Mouse (Mus musculus) Patski (cell line): Measurements from ENCODE around the gene Catsperg2. TPM values are rescaled to one million over a fixed set of nuclear protein-coding genes. Genes with fewer than 3 reads are reported as not detected.
"Not testable (repeated sequence)": the region's sequence is repeated elsewhere in the genome, so short reads cannot be mapped to it uniquely, and the experiment has no call there.

ENCODE experiments used
- ATAC-seq: fragments of 100-300 bp; one replicate; pipeline ENCODE4 v1.8.0; 2021
- CTCF ChIA-PET: fragments of 350-600 bp; sonication (Branson Sonifier 250); formaldehyde crosslinking; loops from one replicate; lab custom pipeline; 2022; ENCODE audit warnings: inconsistent platforms; lab: Charles Lee
- POLR2A ChIA-PET: fragments of 350-600 bp; sonication (Branson Sonifier 250); formaldehyde crosslinking; loops from one replicate; lab custom pipeline; 2022; ENCODE audit warnings: antibody characterized with exemption, inconsistent platforms; lab: Charles Lee
- DNase-seq: peaks from one replicate; pipeline ENCODE4 v3.0.0-alpha.2; 2011; ENCODE audit warnings: low read depth, low spot score
- H3K27me3 ChIP-seq: fragments of 371-371 bp; one replicate; pipeline ENCODE4 v1.5.1; 2021
- CTCF ChIP-seq: fragments of 100-300 bp; IDR thresholded peaks from one replicate; pipeline ENCODE4 v1.5.1; 2021
- in situ Hi-C: fragments of 300-500 bp; cut with MboI; formaldehyde crosslinking; loops from 3 replicates; pipeline ENCODE4 v1.11.1; 2018; ENCODE audit warnings: low pct_unique_long_range_greater_than_20kb, mixed read lengths
- polyA plus RNA-seq: library from polyadenylated mRNA; unstranded; gene quantifications from one replicate; pipeline ENCODE4 v1.2.3, GENCODE M21; 2021

Gene Catsperg2
- 0.04 TPM for polyA plus RNA-seq

- H3K27me3 ChIP-seq, CTCF ChIA-PET, ATAC-seq, DNase-seq, POLR2A ChIA-PET: not testable (repeated sequence)
- in situ Hi-C loops = loop anchor here (5.0 kb wide), 1 partner anchor 35 kb away; no protein-coding TSS in a partner anchor
Measured at GRCm38 (mm10) chr7:29726860-29727259, at the start of gene Catsperg2. Catsperg2 (minus strand) TSS chr7:29727032.

- TF ChIP-seq CTCF = no peak
- no peak for ATAC-seq
- ChIA-PET CTCF (no interaction called here), POLR2A (no interaction called here)
- no peak for DNase-seq
- in situ Hi-C loops = no loop called here
- no peaks in the 10 kb centered on the region for H3K27me3 ChIP-seq
Measured at GRCm38 (mm10) chr7:29776568-29776967, 49.7 kb upstream of the Catsperg2 start.

GRCm38 (mm10) chr7:29774371-29774770 is 47.5 kb upstream of the Catsperg2 start:
- no peak for ATAC-seq
- no peak for DNase-seq
- ChIA-PET POLR2A (no interaction called here), CTCF (no interaction called here)
- in situ Hi-C loops = no loop called here
- no peak for TF ChIP-seq CTCF
- no peaks in the 10 kb centered on the region for H3K27me3 ChIP-seq

GRCm38 (mm10) chr7:29773503-29773902 is 46.7 kb upstream of the Catsperg2 start:
- ChIA-PET CTCF (no interaction called here), POLR2A (interaction anchor here (1.4 kb wide), 1 partner anchor 10 kb away, joined by 3 read pairs; no protein-coding TSS in a partner anchor)
- DNase-seq (no peak), ATAC-seq (no peak)
- H3K27me3 ChIP-seq = no peaks in the 10 kb centered on the region
- in situ Hi-C loops = no loop called here
- TF ChIP-seq CTCF = no peak

- in situ Hi-C loops = no loop called here
- DNase-seq (no peak), ATAC-seq (no peak)
- no peak for TF ChIP-seq CTCF
- H3K27me3 ChIP-seq = no peaks in the 10 kb centered on the region
- ChIA-PET POLR2A (interaction anchor here (0.6 to 1.8 kb wide), 3 partner anchors 10 to 54 kb away, joined by 5 to 7 read pairs (median 7); partner anchors contain the start of gene Zfp30), CTCF (interaction anchor here (1.1 to 1.3 kb wide), 2 partner anchors 10 to 50 kb away, joined by 3 read pairs; no protein-coding TSS in a partner anchor)
Measured at GRCm38 (mm10) chr7:29768980-29769379, 42.1 kb upstream of the Catsperg2 start.

- DNase-seq (peak; percentile 88), ATAC-seq (peak; percentile 93)
- ChIA-PET POLR2A (interaction anchor here (1.1 to 1.8 kb wide), 2 partner anchors 10 to 16 kb away, joined by 5 to 7 read pairs; partner anchors contain the start of gene Zfp30), CTCF (interaction anchor here (1.1 to 1.3 kb wide), 2 partner anchors 10 to 50 kb away, joined by 3 read pairs; no protein-coding TSS in a partner anchor)
- no peaks in the 10 kb centered on the region for H3K27me3 ChIP-seq
- no peak for TF ChIP-seq CTCF
- in situ Hi-C loops = no loop called here
Measured at GRCm38 (mm10) chr7:29768090-29768900, 41.5 kb upstream of the Catsperg2 start, which contains the start of gene Zfp84. Zfp84 (plus strand) TSS chr7:29768552.

- ChIA-PET POLR2A (no interaction called here), CTCF (no interaction called here)
- peak; percentile 65 for DNase-seq
- no peaks in the 10 kb centered on the region for H3K27me3 ChIP-seq
- no peak for TF ChIP-seq CTCF
- in situ Hi-C loops = no loop called here
- peak; percentile 38 for ATAC-seq
Measured at GRCm38 (mm10) chr7:29767058-29767686, 40.3 kb upstream of the Catsperg2 start.

GRCm38 (mm10) chr7:29764702-29765101 is 37.9 kb upstream of the Catsperg2 start:
- in situ Hi-C loops = loop anchor here (5.0 kb wide), 1 partner anchor 37 kb away; the partner anchor contains the start of gene Catsperg2
- ChIA-PET CTCF (no interaction called here), POLR2A (no interaction called here)
- H3K27me3 ChIP-seq = no peaks in the 10 kb centered on the region
- ATAC-seq (no peak), DNase-seq (no peak)
- no peak for TF ChIP-seq CTCF

GRCm38 (mm10) chr7:29760476-29760875 is 33.6 kb upstream of the Catsperg2 start:
- H3K27me3 ChIP-seq = no peaks in the 10 kb centered on the region
- no peak for TF ChIP-seq CTCF
- ATAC-seq = no peak
- POLR2A ChIA-PET = no interaction called here
- in situ Hi-C loops = loop anchor here (5.0 kb wide), 1 partner anchor 33 kb away; the partner anchor contains the start of gene Catsperg2
- no peak for DNase-seq
- CTCF ChIA-PET = no interaction called here

- in situ Hi-C loops = no loop called here
- POLR2A ChIA-PET = no interaction called here
- CTCF ChIA-PET = no interaction called here
Measured at GRCm38 (mm10) chr7:29742258-29742657, 15.4 kb upstream of the Catsperg2 start.

GRCm38 (mm10) chr7:29728055-29728454 is 1.2 kb upstream of the Catsperg2 start:
- DNase-seq (no peak), ATAC-seq (no peak)
- no peaks in the 10 kb centered on the region for H3K27me3 ChIP-seq
- in situ Hi-C loops = loop anchor here (5.0 kb wide), 1 partner anchor 34 kb away; no protein-coding TSS in a partner anchor
- POLR2A ChIA-PET = no interaction called here
- CTCF ChIA-PET = no interaction called here
- no peak for TF ChIP-seq CTCF

More at GRCm38 (mm10) chr7:29742258-29742657, 15.4 kb upstream of the Catsperg2 start:
- no peaks in the 10 kb centered on the region for H3K27me3 ChIP-seq
- no peak for DNase-seq
- no peak for TF ChIP-seq CTCF
- ATAC-seq = no peak

- DNase-seq, POLR2A ChIA-PET, H3K27me3 ChIP-seq, CTCF ChIA-PET: not testable (repeated sequence)
- in situ Hi-C loops = loop anchor here (5.0 kb wide), 1 partner anchor 37 kb away; no protein-coding TSS in a partner anchor
- peak; percentile 39 for ATAC-seq
Measured at GRCm38 (mm10) chr7:29725461-29726142, 1.2 kb downstream of the Catsperg2 start.

GRCm38 (mm10) chr7:29708891-29709290 is 17.9 kb downstream of the Catsperg2 start:
- in situ Hi-C loops, ATAC-seq, CTCF ChIA-PET, DNase-seq, H3K27me3 ChIP-seq, POLR2A ChIA-PET: not testable (repeated sequence)

GRCm38 (mm10) chr7:29695231-29695630 is 31.6 kb downstream of the Catsperg2 start:
- CTCF ChIA-PET, DNase-seq, ATAC-seq, H3K27me3 ChIP-seq, POLR2A ChIA-PET, in situ Hi-C loops: not testable (repeated sequence)
